Mouse (Mus musculus): ENCODE measurements around the gene Fam71e2. TPM values are rescaled to one million over a fixed set of nuclear protein-coding genes. Genes with fewer than 3 reads are reported as not detected.
A peak's percentile ranks its signal among the peaks of the same experiment; 100 is the strongest.

Gene Fam71e2
- total and polyA plus RNA-seq, 3 experiments: not detected

DNA sequence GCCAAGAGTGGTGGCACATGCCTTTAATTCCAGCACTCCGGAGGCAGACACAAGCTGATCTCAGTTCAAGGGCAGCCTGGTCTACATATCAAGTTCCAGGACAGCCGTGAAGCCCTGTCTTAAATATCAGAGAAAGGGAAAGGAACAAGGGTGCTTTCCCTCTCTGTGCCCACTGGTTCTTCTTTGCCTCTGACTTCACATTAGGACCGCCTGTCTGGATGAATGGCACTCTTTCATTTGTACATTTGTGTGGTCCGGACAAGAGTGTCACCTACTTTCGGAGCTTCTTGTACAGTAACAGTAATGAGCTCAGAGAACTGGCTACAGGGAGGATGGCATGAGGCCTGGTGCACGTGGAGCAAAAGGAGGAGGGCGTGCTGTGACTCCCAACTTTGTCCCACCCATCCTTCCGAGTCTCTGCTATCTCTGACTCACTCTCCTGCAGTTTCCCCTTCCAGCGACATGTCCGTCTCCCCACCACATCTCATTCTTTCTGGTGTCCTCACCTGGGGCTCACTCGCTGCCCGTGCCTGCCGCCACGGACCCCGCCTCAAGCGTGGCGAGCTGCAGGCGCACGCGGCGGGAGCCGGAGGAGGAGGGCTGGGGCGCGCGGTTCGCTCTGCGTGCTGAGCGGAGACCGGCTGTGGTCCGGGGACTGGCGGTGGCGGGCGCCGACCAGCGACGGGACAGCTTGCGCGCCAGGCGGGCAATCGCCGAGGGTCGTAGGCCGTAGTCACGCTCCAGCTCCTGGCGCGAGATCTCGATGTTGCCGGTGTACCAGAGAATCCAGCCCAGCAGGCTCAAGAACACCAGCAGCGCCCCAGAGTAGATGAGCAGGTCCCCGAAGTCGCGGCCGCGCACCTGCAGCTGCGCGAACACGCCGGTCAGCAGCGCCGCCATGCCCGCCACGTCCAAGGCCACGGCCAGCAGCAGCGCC lies 17.7 kb upstream of the Fam71e2 start:
- H3K27ac ChIP-seq (ENCODE audit: control insufficient read depth, low read depth, low read length): peak overlapping the region; percentile 68
- H3K27me3 ChIP-seq (ENCODE audit: control insufficient read depth in 1 of 2, insufficient read depth in 2 of 2, low read length in 2 of 2): no peaks in the 10 kb centered on the region
- peaks cover 33% of the 10 kb centered on the region for H3K79me2 ChIP-seq (ENCODE audit: control insufficient read depth, insufficient read depth, low read length, poor library complexity)
- peaks cover 2 to 16% of the 10 kb centered on the region in 2 experiments; a peak in 3 of 4 replicates for H3K4me1 ChIP-seq (ENCODE audit: control insufficient read depth in 1 of 2, insufficient read depth in 2 of 2, low read length in 2 of 2)
- peak; percentile 92 for DNase-seq (ENCODE audit: low read depth, low spot score)
- peaks cover 1 to 15% of the 10 kb centered on the region in 2 experiments; a peak in 3 of 4 replicates for H3K36me3 ChIP-seq (ENCODE audit: control insufficient read depth in 1 of 2, insufficient read depth in 2 of 2, low read length in 2 of 2)
- H3K9ac ChIP-seq (ENCODE audit: control insufficient read depth, low read depth, low read length, poor library complexity, severe bottlenecking): peak overlapping the region; percentile 93
- no peaks in the 10 kb centered on the region for H3K9me3 ChIP-seq (replicated peaks; ENCODE audit: insufficient read depth, low read length)
- peak overlapping the region; percentile 72 to 83 for H3K4me3 ChIP-seq (ENCODE audit: control insufficient read depth in 1 of 2, insufficient read depth in 1 of 2, low read depth in 2 of 2, low read length in 2 of 2)
- TF ChIP-seq E2F4 (IDR thresholded peaks at IDR 0.05; ENCODE audit: borderline replicate concordance, low read depth, low read length) (no peak), USF2 (IDR thresholded peaks at IDR 0.05; ENCODE audit: borderline replicate concordance in 1 of 2, insufficient read depth in 1 of 2, low read depth in 1 of 2, low read length in 2 of 2) (no peak), MYC (IDR thresholded peaks at IDR 0.05; ENCODE audit: low read depth, low read length) (peak; percentile 100), TCF12 (IDR thresholded peaks at IDR 0.05; ENCODE audit: low read depth, low read length) (peak; percentile 61; the same call in 1 of the 2 replicates), TBP (IDR thresholded peaks at IDR 0.05; ENCODE audit: low read depth, low read length) (peak; percentile 90), EP300 (IDR thresholded peaks at IDR 0.05; ENCODE audit: low read depth in 1 of 2, low read length in 2 of 2) (no peak; a peak in 2 of 4 replicates), ZKSCAN1 (IDR thresholded peaks at IDR 0.05; ENCODE audit: low read depth, low read length) (no peak), MAFK (IDR thresholded peaks at IDR 0.05; ENCODE audit: borderline replicate concordance, low read depth, low read length) (no peak), UBTF (IDR thresholded peaks at IDR 0.05; ENCODE audit: borderline replicate concordance, insufficient read depth, low read depth, low read length) (peak; percentile 78; the same call in 1 of the 2 replicates), SMC3 (IDR thresholded peaks at IDR 0.05; ENCODE audit: low read depth, low read length) (no peak), MAX (IDR thresholded peaks at IDR 0.05; ENCODE audit: low read length) (peak; percentile 98), HCFC1 (IDR thresholded peaks at IDR 0.05; ENCODE audit: low read depth, low read length) (0 out of 2 replicates have a peak, but pooled peaks have one; percentile 14), POLR2AphosphoS2 (IDR thresholded peaks at IDR 0.05; ENCODE audit: low read length) (peak; percentile 93), RAD21 (IDR thresholded peaks at IDR 0.05; ENCODE audit: low read depth, low read length) (no peak), MAZ (IDR thresholded peaks at IDR 0.05; ENCODE audit: low read depth, low read length) (no peak), SIN3A (IDR thresholded peaks at IDR 0.05; ENCODE audit: low read length) (peak; percentile 90), CHD1 (IDR thresholded peaks at IDR 0.05; ENCODE audit: low read depth, low read length) (no peak), USF1 (IDR thresholded peaks at IDR 0.05; ENCODE audit: low read depth, low read length) (peak; percentile 60; the same call in 1 of the 2 replicates), GATA1 (IDR thresholded peaks at IDR 0.05; ENCODE audit: low read depth, low read length) (peak; percentile 34; the same call in 1 of the 2 replicates), NELFE (IDR thresholded peaks at IDR 0.05; ENCODE audit: low read depth, low read length) (peak; percentile 93), ZMIZ1 (IDR thresholded peaks at IDR 0.05; ENCODE audit: low read depth, low read length) (peak; percentile 83; the same call in 1 of the 2 replicates), GABPA (IDR thresholded peaks at IDR 0.05; ENCODE audit: low read depth, low read length) (no peak), KAT2A (conservative IDR thresholded peaks at IDR 0.05; ENCODE audit: low read depth, low read length) (peak; percentile 33), ELF1 (IDR thresholded peaks at IDR 0.05; ENCODE audit: low read depth, low read length) (no peak), ETS1 (IDR thresholded peaks at IDR 0.05; ENCODE audit: low read depth, low read length) (no peak), MXI1 (IDR thresholded peaks at IDR 0.05; ENCODE audit: low read depth, low read length) (peak; percentile 99), ZC3H11A (IDR thresholded peaks at IDR 0.05; ENCODE audit: low read depth, low read length) (no peak), NRF1 (IDR thresholded peaks at IDR 0.05; ENCODE audit: insufficient read depth, low read depth, low read length, poor library complexity, severe bottlenecking) (0 out of 2 replicates have a peak, but pooled peaks have one; percentile 27), TAL1 (IDR thresholded peaks at IDR 0.05; ENCODE audit: low read length) (no peak), POLR2A (IDR thresholded peaks at IDR 0.05; ENCODE audit: control insufficient read depth in 1 of 2, insufficient read depth in 1 of 2, low read depth in 1 of 2, low read length in 2 of 2, poor library complexity in 1 of 2) (peak; percentile 75 to 98), CHD2 (IDR thresholded peaks at IDR 0.05; ENCODE audit: low read length) (no peak), CTCF (IDR thresholded peaks at IDR 0.05 in 2 of 3, conservative IDR thresholded peaks at IDR 0.05 in 1 of 3; ENCODE audit: control insufficient read depth in 1 of 3, insufficient read depth in 1 of 3, low read depth in 2 of 3, low read length in 3 of 3, poor library complexity in 1 of 3, severe bottlenecking in 1 of 3) (0 out of 6 replicates have a peak, but pooled peaks of 1 of the 3 experiments have one; percentile 14), POLR2AphosphoS5 (IDR thresholded peaks at IDR 0.05; ENCODE audit: borderline replicate concordance, low read depth, low read length) (peak; percentile 81; the same call in 1 of the 2 replicates), MYB (IDR thresholded peaks at IDR 0.05; ENCODE audit: low read depth, low read length) (no peak), BHLHE40 (IDR thresholded peaks at IDR 0.05; ENCODE audit: borderline replicate concordance, low read depth, low read length) (peak; percentile 62; the same call in 1 of the 2 replicates)
